Mouse (Mus musculus): Measurements from ENCODE around the gene Slc10a7. TPM values are rescaled to one million over a fixed set of nuclear protein-coding genes. Genes with fewer than 3 reads are reported as not detected.

Gene Slc10a7
- polyA plus RNA-seq, 1 experiment, result not detected

- TF ChIP-seq CTCF (IDR thresholded peaks at IDR 0.05; ENCODE audit: insufficient read depth, low read depth, low read length) (no peak), POLR2A (IDR thresholded peaks at IDR 0.05; ENCODE audit: insufficient read depth, low read depth, low read length) (no peak)
- no peak overlapping the region for H3K4me3 ChIP-seq (ENCODE audit: insufficient read depth, low read depth, low read length)
- no peak overlapping the region for H3K27ac ChIP-seq (ENCODE audit: insufficient read depth, low read depth, low read length)
- WGBS, result 96% methylated on average over 9 of the region's 9 CpGs
- no peaks in the 10 kb centered on the region for H3K4me1 ChIP-seq (ENCODE audit: control insufficient read depth, insufficient read depth, low read length)
Measured at GRCm38 (mm10) chr8:78641919-78642318, 132.8 kb downstream of the Slc10a7 start.

GRCm38 (mm10) chr8:78642376-78642775, 133.2 kb downstream of the Slc10a7 start:
- WGBS, result 77% methylated on average over 5 of the region's 5 CpGs
- TF ChIP-seq CTCF (IDR thresholded peaks at IDR 0.05; ENCODE audit: insufficient read depth, low read depth, low read length), result no peak
- TF ChIP-seq POLR2A (IDR thresholded peaks at IDR 0.05; ENCODE audit: insufficient read depth, low read depth, low read length), result no peak
- H3K4me1 ChIP-seq (ENCODE audit: control insufficient read depth, insufficient read depth, low read length), result no peaks in the 10 kb centered on the region
- H3K27ac ChIP-seq (ENCODE audit: insufficient read depth, low read depth, low read length), result no peak overlapping the region
- H3K4me3 ChIP-seq (ENCODE audit: insufficient read depth, low read depth, low read length), result no peak overlapping the region

- 52% methylated on average over 8 of the region's 8 CpGs for WGBS
- TF ChIP-seq CTCF (IDR thresholded peaks at IDR 0.05; ENCODE audit: insufficient read depth, low read depth, low read length) (no peak), POLR2A (IDR thresholded peaks at IDR 0.05; ENCODE audit: insufficient read depth, low read depth, low read length) (no peak)
- no peak overlapping the region for H3K4me3 ChIP-seq (ENCODE audit: insufficient read depth, low read depth, low read length)
- H3K27ac ChIP-seq (ENCODE audit: insufficient read depth, low read depth, low read length), result no peak overlapping the region
- peaks cover 2% of the 10 kb centered on the region; the same call in 1 of the 2 replicates for H3K4me1 ChIP-seq (ENCODE audit: control insufficient read depth, insufficient read depth, low read length)
Measured at GRCm38 (mm10) chr8:78647000-78647656, 138.0 kb downstream of the Slc10a7 start.

DNA sequence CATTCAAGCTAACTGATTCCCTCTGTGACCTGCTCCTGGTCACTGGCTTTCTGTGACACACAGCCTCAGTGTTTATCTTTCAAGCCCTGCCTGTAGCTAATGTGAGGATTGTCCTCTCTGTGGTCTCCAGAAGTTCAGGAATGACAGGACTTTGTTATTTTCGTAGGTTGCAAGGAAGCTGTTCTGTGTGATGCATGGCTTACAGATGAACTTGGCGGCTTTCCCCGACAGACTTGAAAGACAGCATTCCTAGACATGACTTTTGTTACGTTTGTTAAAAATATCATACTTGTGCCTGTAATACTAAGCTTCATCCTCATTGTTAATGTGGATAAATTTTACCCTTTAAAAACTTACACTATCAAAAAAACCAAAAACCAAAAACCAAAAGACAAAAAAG, 138.7 kb downstream of the Slc10a7 start:
- Histone ChIP-seq H3K27ac (ENCODE audit: insufficient read depth, low read depth, low read length) (no peak overlapping the region), H3K4me1 (ENCODE audit: control insufficient read depth, insufficient read depth, low read length) (peaks cover 2% of the 10 kb centered on the region; the same call in 1 of the 2 replicates), H3K4me3 (ENCODE audit: insufficient read depth, low read depth, low read length) (no peak overlapping the region)
- 83% methylated on average over 4 of the region's 4 CpGs for WGBS
- TF ChIP-seq CTCF (IDR thresholded peaks at IDR 0.05; ENCODE audit: insufficient read depth, low read depth, low read length) (no peak), POLR2A (IDR thresholded peaks at IDR 0.05; ENCODE audit: insufficient read depth, low read depth, low read length) (no peak)

DNA sequence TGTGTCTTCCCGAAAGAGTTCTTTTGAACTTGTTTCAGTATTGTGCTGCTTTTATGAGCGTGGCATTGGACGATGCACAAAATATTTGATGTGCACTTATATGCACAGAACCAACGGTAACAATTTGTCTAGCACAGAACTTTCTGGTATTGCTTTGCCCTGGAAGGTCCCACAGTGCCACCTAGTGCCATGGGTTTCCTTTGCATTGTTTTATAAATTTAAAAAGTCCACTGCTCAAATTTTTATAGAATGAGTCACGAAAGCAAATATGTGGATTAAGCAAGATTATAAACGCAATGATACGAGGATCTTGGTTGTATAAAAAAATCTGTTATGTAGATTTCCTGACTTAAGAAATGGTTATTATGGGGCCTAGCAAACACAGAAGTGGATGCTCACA, 139.8 kb downstream of the Slc10a7 start:
- Histone ChIP-seq H3K4me3 (ENCODE audit: insufficient read depth, low read depth, low read length) (no peak overlapping the region), H3K27ac (ENCODE audit: insufficient read depth, low read depth, low read length) (no peak overlapping the region), H3K4me1 (ENCODE audit: control insufficient read depth, insufficient read depth, low read length) (peaks cover 2% of the 10 kb centered on the region; the same call in 1 of the 2 replicates)
- WGBS, result 23% methylated on average over 7 of the region's 7 CpGs
- TF ChIP-seq POLR2A (IDR thresholded peaks at IDR 0.05; ENCODE audit: insufficient read depth, low read depth, low read length), result no peak
- TF ChIP-seq CTCF (IDR thresholded peaks at IDR 0.05; ENCODE audit: insufficient read depth, low read depth, low read length), result no peak

DNA sequence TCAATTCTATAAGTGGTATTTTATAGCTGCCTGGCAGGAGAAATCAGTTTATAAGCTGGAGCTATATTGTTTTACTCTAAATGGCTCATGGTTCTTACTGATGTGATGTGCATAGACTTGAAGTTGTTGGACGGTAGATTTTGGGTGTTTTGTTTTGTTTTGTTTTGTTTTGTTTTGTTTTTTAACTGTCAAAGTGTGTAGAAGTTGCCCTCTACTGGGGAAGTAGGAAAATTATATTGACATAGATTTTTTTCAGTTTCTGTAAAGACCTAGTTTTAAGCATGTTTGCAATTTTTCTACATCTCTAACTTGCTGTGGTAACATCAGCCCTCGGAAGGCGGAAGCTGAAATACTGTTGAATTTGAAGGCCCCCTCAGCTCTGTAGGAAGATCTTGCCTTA, 142.5 kb downstream of the Slc10a7 start:
- Histone ChIP-seq H3K27ac (ENCODE audit: insufficient read depth, low read depth, low read length) (no peak overlapping the region), H3K4me1 (ENCODE audit: control insufficient read depth, insufficient read depth, low read length) (peaks cover 2% of the 10 kb centered on the region; the same call in 1 of the 2 replicates), H3K4me3 (ENCODE audit: insufficient read depth, low read depth, low read length) (no peak overlapping the region)
- 62% methylated on average over 3 of the region's 3 CpGs for WGBS
- TF ChIP-seq POLR2A (IDR thresholded peaks at IDR 0.05; ENCODE audit: insufficient read depth, low read depth, low read length) (no peak), CTCF (IDR thresholded peaks at IDR 0.05; ENCODE audit: insufficient read depth, low read depth, low read length) (no peak)

- peaks cover 2% of the 10 kb centered on the region; the same call in 1 of the 2 replicates for H3K4me1 ChIP-seq (ENCODE audit: control insufficient read depth, insufficient read depth, low read length)
- TF ChIP-seq CTCF (IDR thresholded peaks at IDR 0.05; ENCODE audit: insufficient read depth, low read depth, low read length), result no peak
- no peak for TF ChIP-seq POLR2A (IDR thresholded peaks at IDR 0.05; ENCODE audit: insufficient read depth, low read depth, low read length)
- no peak overlapping the region for H3K4me3 ChIP-seq (ENCODE audit: insufficient read depth, low read depth, low read length)
- WGBS, result 71% methylated on average over 1 of the region's 1 CpGs
- H3K27ac ChIP-seq (ENCODE audit: insufficient read depth, low read depth, low read length), result no peak overlapping the region
Measured at GRCm38 (mm10) chr8:78655351-78656045, 146.4 kb downstream of the Slc10a7 start.

DNA sequence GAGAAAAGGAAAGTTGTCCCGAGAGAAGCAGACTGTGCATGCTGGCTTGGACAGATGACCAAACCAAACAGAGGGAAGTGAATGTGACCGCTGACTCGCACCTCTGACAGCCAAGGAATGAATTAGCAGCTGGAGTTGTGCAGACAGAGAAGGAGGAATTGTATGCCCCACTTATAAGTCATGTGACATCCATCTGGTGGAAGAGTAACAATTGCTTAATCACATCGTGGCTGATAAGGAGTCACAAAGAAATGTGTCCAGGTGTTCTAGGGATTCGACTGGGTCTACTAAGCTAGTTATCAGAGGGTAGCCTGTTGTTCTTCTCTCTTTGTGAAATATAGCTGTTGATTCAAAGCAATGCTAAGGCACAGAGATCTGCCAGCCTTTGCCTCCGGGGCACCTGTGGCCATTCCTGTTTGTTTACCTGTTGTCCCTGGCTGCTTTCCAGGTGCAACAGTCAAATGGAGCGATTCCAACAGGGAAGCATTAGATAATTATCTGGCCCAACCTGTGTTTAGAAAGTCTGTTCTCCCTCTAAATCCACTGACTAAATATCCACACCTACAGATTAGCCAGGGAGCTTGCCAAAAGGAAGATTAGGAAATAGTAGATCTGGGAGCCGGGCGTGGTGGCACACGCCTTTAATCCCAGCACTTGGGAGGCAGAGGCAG, 147.7 kb downstream of the Slc10a7 start:
- 87% methylated on average over 10 of the region's 10 CpGs for WGBS
- TF ChIP-seq CTCF (IDR thresholded peaks at IDR 0.05; ENCODE audit: insufficient read depth, low read depth, low read length) (no peak), POLR2A (IDR thresholded peaks at IDR 0.05; ENCODE audit: insufficient read depth, low read depth, low read length) (no peak)
- peaks cover 2% of the 10 kb centered on the region; the same call in 1 of the 2 replicates for H3K4me1 ChIP-seq (ENCODE audit: control insufficient read depth, insufficient read depth, low read length)
- H3K4me3 ChIP-seq (ENCODE audit: insufficient read depth, low read depth, low read length), result no peak overlapping the region
- no peak overlapping the region for H3K27ac ChIP-seq (ENCODE audit: insufficient read depth, low read depth, low read length)

GRCm38 (mm10) chr8:78658172-78658571, 149.0 kb downstream of the Slc10a7 start:
- Histone ChIP-seq H3K4me1 (ENCODE audit: control insufficient read depth, insufficient read depth, low read length) (no peaks in the 10 kb centered on the region), H3K27ac (ENCODE audit: insufficient read depth, low read depth, low read length) (no peak overlapping the region), H3K4me3 (ENCODE audit: insufficient read depth, low read depth, low read length) (no peak overlapping the region)
- TF ChIP-seq CTCF (IDR thresholded peaks at IDR 0.05; ENCODE audit: insufficient read depth, low read depth, low read length) (no peak), POLR2A (IDR thresholded peaks at IDR 0.05; ENCODE audit: insufficient read depth, low read depth, low read length) (no peak)
- 82% methylated on average over 5 of the region's 5 CpGs for WGBS

All from olfactory bulb, adult 2 months (tissue).